Mouse (Mus musculus) heart, postnatal 14 days (tissue): ENCODE results near the gene Fam13c. TPM values are rescaled to one million over a fixed set of nuclear protein-coding genes. Genes with fewer than 3 reads are reported as not detected.
A peak's percentile ranks its signal among the peaks of the same experiment; 100 is the strongest.

Experiments used
- DNase-seq, 2 experiments: peaks; one replicate each; pipeline ENCODE4 v3.0.0; 2021 to 2022
- intact Hi-C: fragments of 180-260 bp; cut with DNase I; formaldehyde crosslinking; loops from one replicate; pipeline ENCODE4 v1.15.1; 2025
- total RNA-seq, 2 experiments: library from RNA; stranded (reverse); gene quantifications; 2 replicates each; pipeline ENCODE4 v1.2.3; 2021

The Fam13c gene
- total RNA-seq, 2 experiments from 2014 or later: 6.0 to 7.7 TPM

GRCm38 (mm10) chr10:70507880-70508279 lies 67.6 kb downstream of the Fam13c start:
- no peak for DNase-seq
- intact Hi-C loops: no loop called here

- intact Hi-C loops: no loop called here
- DNase-seq: no peak
Observed at GRCm38 (mm10) chr10:70514848-70515247, 74.6 kb downstream of the Fam13c start.

- intact Hi-C loops: no loop called here
- no peak for DNase-seq
Observed at GRCm38 (mm10) chr10:70516661-70517060, 76.4 kb downstream of the Fam13c start.

- DNase-seq: no peak
- intact Hi-C loops: no loop called here
Observed at GRCm38 (mm10) chr10:70519640-70520099, 79.4 kb downstream of the Fam13c start.

- DNase-seq: peak; percentile 41 to 42
- intact Hi-C loops: no loop called here
Observed at GRCm38 (mm10) chr10:70520143-70521131, 80.2 kb downstream of the Fam13c start.

- intact Hi-C loops: no loop called here
- DNase-seq: no peak
Observed at GRCm38 (mm10) chr10:70521379-70521778, 81.1 kb downstream of the Fam13c start.

GRCm38 (mm10) chr10:70530185-70530823 lies 90.0 kb downstream of the Fam13c start:
- intact Hi-C loops: no loop called here
- DNase-seq: no peak

- intact Hi-C loops: no loop called here
- no peak for DNase-seq
Observed at GRCm38 (mm10) chr10:70532249-70532648, 92.0 kb downstream of the Fam13c start.

- intact Hi-C loops: no loop called here
- DNase-seq: no peak
Observed at GRCm38 (mm10) chr10:70533301-70533781, 93.1 kb downstream of the Fam13c start.

GRCm38 (mm10) chr10:70533986-70534385 lies 93.7 kb downstream of the Fam13c start:
- intact Hi-C loops: no loop called here
- DNase-seq: no peak

- intact Hi-C loops: no loop called here
Observed at GRCm38 (mm10) chr10:70534571-70534970, 94.3 kb downstream of the Fam13c start.

GRCm38 (mm10) chr10:70535401-70535800 lies 95.1 kb downstream of the Fam13c start:
- no peak for DNase-seq
- intact Hi-C loops: no loop called here

More at GRCm38 (mm10) chr10:70534571-70534970, 94.3 kb downstream of the Fam13c start:
- DNase-seq: no peak

GRCm38 (mm10) chr10:70537694-70538093 lies 97.4 kb downstream of the Fam13c start:
- intact Hi-C loops: no loop called here
- DNase-seq: no peak

GRCm38 (mm10) chr10:70539251-70539650 lies 99.0 kb downstream of the Fam13c start:
- DNase-seq: no peak
- intact Hi-C loops: no loop called here

GRCm38 (mm10) chr10:70540456-70541195 lies 100.3 kb downstream of the Fam13c start:
- DNase-seq: peak in 1 of 2 experiments; percentile 24
- intact Hi-C loops: loop anchor here (10.0 kb wide), 1 partner anchor 96 kb away; the partner anchor contains the start of gene Fam13c

GRCm38 (mm10) chr10:70542857-70543256 lies 102.6 kb downstream of the Fam13c start:
- intact Hi-C loops: loop anchor here (10.0 kb wide), 1 partner anchor 98 kb away; the partner anchor contains the start of gene Fam13c
- DNase-seq: no peak

- DNase-seq: no peak
- intact Hi-C loops: no loop called here
Observed at GRCm38 (mm10) chr10:70552531-70552930, 112.2 kb downstream of the Fam13c start.

GRCm38 (mm10) chr10:70563636-70564035 lies 123.4 kb downstream of the Fam13c start:
- intact Hi-C loops: loop anchor here (1.0 to 10.0 kb wide), 5 partner anchors 195 to 651 kb away; no protein-coding TSS in a partner anchor
- peak; percentile 75 to 83 for DNase-seq

GRCm38 (mm10) chr10:70581556-70582211 lies 141.4 kb downstream of the Fam13c start:
- no peak for DNase-seq
- intact Hi-C loops: no loop called here

GRCm38 (mm10) chr10:70584171-70584570 lies 143.9 kb downstream of the Fam13c start:
- DNase-seq: no peak
- intact Hi-C loops: no loop called here
